Mouse (Mus musculus) myocyte (in vitro differentiated cells): ENCODE data around the gene Bean1.

Experiments
- E2F4 ChIP-seq: IDR thresholded peaks from one replicate; pipeline ENCODE4 v1.6.1; 2011; ENCODE audit warnings: mild to moderate bottlenecking, control low read depth, moderate library complexity; ENCODE audit not compliant: insufficient read depth
- MAX ChIP-seq: IDR thresholded peaks from one replicate; pipeline ENCODE4 v1.6.1; 2011; ENCODE audit warnings: low read depth, mild to moderate bottlenecking, control low read depth
- POLR2A ChIP-seq: IDR thresholded peaks from one replicate; pipeline ENCODE4 v1.6.1; 2011; ENCODE audit warnings: low read depth, mild to moderate bottlenecking, control low read depth, moderate library complexity; ENCODE audit not compliant: insufficient read length
- POLR2AphosphoS2 ChIP-seq: IDR thresholded peaks from one replicate; pipeline ENCODE4 v1.6.1; 2011; ENCODE audit warnings: low read depth, control low read depth; ENCODE audit not compliant: insufficient read length
- REST ChIP-seq: IDR thresholded peaks from one replicate; pipeline ENCODE4 v1.6.1; 2011; ENCODE audit warnings: mild to moderate bottlenecking, control low read depth, moderate library complexity; ENCODE audit not compliant: insufficient read depth, insufficient read length
- USF1 ChIP-seq: IDR thresholded peaks from one replicate; pipeline ENCODE4 v1.6.1; 2011; ENCODE audit warnings: low read depth, mild to moderate bottlenecking, control low read depth, moderate library complexity

GRCm38 (mm10) chr8:104251461-104251860, 81.2 kb downstream of the Bean1 start:
- TF ChIP-seq POLR2A (no peak), USF1 (no peak), E2F4 (no peak), POLR2AphosphoS2 (no peak), MAX (no peak), REST (no peak)
